Mouse (Mus musculus): ENCODE data around the gene Syce2. TPM values are rescaled to one million over a fixed set of nuclear protein-coding genes. Genes with fewer than 3 reads are reported as not detected.
A peak's percentile ranks its signal among the peaks of the same experiment; 100 is the strongest.
"Not testable (repeated sequence)": the region's sequence is repeated elsewhere in the genome, so short reads cannot be mapped to it uniquely, and the experiment has no call there.

Syce2 gene
- polyA plus RNA-seq (2015; fragmentation: Nextera tagmentation; extraction: Ambion mirVana) = 58.0 and 70.0 TPM in 2 replicates

DNA sequence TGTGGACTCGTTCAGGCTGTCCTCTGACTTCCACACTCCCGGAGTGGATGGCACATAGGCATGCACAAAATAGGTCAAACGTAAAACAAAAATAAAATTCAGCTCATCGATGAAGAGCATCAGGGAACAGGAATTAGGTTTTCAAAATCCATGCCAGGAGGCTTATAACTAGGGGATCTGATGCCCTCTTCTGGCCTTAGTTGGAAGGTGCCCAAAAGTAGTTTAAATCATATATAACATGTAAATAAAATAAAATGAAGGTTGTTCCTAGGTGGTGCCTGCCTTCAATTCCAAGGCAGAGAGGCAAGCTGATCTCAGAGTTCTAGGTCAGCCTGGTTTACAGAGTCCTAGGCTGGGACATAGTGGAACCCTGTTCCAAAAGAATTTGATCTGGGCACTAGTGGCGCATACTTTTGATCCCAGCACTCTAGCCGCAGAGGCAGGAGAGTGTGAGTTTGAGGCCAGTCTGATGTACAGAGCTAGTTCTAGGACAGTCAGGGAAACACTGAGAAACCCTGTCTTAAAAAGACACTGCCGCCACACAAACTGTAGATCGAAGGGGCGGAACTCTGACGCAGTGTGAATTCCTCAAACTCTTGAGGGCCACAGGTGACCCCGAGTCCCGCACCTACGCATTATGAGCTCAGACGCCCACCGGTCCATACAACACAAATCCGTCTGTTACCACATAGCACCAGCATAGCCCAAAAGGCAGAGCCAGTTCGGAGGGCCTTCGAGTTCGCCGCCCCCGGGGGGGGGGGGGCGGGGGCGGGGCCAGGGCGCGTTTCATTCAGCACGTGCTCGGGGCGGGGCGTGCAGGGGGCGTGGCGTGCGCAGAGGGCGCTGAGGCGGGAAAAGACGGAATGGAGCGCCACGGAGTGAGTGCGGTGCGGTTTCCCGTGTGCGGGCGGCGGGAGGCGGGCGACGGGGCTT, at the start of gene Syce2:
TSS of gene Syce2 (plus strand) at position 736 of the 933 bp plus-strand sequence.
- H3K9ac ChIP-seq = peak within 1 kb of the TSS; percentile 37
- H3K4me2 ChIP-seq = peak within 1 kb of the TSS; percentile 98
- ATAC-seq (ENCODE audit: insufficient number of reproducible peaks, low FRiP score, low TSS enrichment, low read depth) = peak; percentile 62
- no peaks in the 10 kb centered on the region for H3K9me3 ChIP-seq
- WGBS = 12% methylated on average over 46 of the region's 46 CpGs
- H3K27ac ChIP-seq = peak within 1 kb of the TSS; percentile 30; the same call in 1 of the 2 replicates
- peak within 1 kb of the TSS; percentile 52 for H3K4me3 ChIP-seq
- no peaks in the 10 kb centered on the region for H3K27me3 ChIP-seq
- H3K36me3 ChIP-seq = peaks cover 36% of the 10 kb centered on the region
- peaks cover 13% of the 10 kb centered on the region for H3K4me1 ChIP-seq

DNA sequence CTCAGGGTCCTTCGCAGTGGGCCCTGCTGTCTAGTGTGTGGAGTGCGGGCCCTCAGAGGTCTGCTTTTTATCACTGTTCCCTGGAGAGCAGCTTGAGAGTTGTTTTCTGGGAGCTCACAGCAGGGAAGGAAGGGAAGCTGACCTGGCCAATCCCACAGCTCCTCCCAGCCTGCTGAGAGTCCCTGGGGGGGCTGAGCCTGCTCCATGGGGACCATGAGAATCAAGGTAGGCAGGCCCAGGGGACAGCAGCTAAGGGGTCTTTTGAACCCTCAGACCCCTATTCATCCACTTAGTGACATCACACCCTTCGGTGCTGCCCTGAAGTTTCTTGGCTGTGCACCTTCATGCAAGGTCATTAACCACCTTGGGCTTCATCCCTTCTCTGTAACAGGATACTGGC, 49.2 kb upstream of the Syce2 start, which contains the start of gene Dand5:
TSS of gene Dand5 (minus strand) at position 101 of the 400 bp plus-strand sequence.
- 37% methylated on average over 3 of the region's 3 CpGs for WGBS
- ATAC-seq (ENCODE audit: insufficient number of reproducible peaks, low FRiP score, low TSS enrichment, low read depth) = no peak

DNA sequence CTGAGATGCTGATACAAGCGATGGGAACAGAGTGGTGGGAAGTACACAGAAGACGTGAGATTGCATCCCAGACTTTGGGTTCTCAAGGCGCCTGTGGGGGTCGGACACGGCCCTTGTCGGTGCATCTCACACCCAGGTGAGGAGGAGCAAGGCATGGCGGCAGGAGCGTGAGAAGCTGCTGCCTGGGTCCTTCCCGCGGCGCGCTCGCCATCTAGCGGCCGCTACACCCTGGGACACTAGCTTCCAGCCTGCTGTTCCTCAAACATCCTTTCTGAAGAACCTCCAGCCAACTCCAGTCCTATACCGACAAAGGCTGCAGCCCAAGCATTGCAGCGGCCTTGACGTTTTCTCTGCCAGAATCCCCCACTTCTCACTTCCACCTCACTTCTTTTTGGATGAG, 48.3 kb upstream of the Syce2 start:
- Histone ChIP-seq H3K4me1 (peaks cover 11% of the 10 kb centered on the region), H3K27ac (no peak overlapping the region), H3K27me3 (no peaks in the 10 kb centered on the region), H3K9ac (no peak overlapping the region), H3K4me3 (peak overlapping the region; percentile 13; the same call in 1 of the 2 replicates), H3K9me3 (no peaks in the 10 kb centered on the region), H3K36me3 (no peaks in the 10 kb centered on the region), H3K4me2 (peak overlapping the region; percentile 43)
- peak; percentile 52 for ATAC-seq (ENCODE audit: insufficient number of reproducible peaks, low FRiP score, low TSS enrichment, low read depth)
- under 1% methylated on average over 18 of the region's 18 CpGs for WGBS

More for the DNA sequence above, 49.2 kb upstream of the Syce2 start, which contains the start of gene Dand5:
- Histone ChIP-seq H3K4me3 (peak within 1 kb of the TSS; percentile 13; the same call in 1 of the 2 replicates), H3K4me2 (peak within 1 kb of the TSS; percentile 43), H3K9me3 (no peaks in the 10 kb centered on the region), H3K36me3 (no peaks in the 10 kb centered on the region), H3K9ac (no peak within 1 kb of the TSS), H3K27me3 (no peaks in the 10 kb centered on the region), H3K27ac (no peak within 1 kb of the TSS), H3K4me1 (peaks cover 11% of the 10 kb centered on the region)

DNA sequence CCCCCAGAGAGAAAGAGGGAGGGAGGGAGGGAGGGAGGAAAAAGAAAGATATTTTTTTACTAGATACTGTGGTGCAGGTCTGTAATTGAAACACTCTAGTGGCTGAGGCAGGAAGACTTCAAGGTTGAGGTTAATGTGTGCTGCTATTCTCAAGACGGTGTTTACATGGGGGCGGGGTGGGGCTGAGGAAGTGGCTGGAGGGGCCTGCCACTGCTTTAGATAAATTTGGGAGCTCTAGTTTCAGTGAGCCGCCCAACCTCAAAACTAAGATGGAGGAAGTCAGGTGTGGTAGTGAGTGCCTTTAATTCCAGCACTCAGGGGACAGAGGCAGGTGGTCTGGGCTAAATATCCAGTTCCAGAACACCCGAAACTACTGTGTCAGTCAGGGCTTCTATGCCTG, 46.3 kb upstream of the Syce2 start:
- no peak overlapping the region for H3K4me2 ChIP-seq
- H3K27me3 ChIP-seq = no peaks in the 10 kb centered on the region
- peaks cover 11% of the 10 kb centered on the region for H3K4me1 ChIP-seq
- H3K4me3 ChIP-seq = no peak overlapping the region
- no peaks in the 10 kb centered on the region for H3K9me3 ChIP-seq
- no peak for ATAC-seq (ENCODE audit: insufficient number of reproducible peaks, low FRiP score, low TSS enrichment, low read depth)
- H3K36me3 ChIP-seq = no peaks in the 10 kb centered on the region
- WGBS = 56% methylated on average over 4 of the region's 4 CpGs
- H3K9ac ChIP-seq = no peak overlapping the region
- H3K27ac ChIP-seq = no peak overlapping the region

DNA sequence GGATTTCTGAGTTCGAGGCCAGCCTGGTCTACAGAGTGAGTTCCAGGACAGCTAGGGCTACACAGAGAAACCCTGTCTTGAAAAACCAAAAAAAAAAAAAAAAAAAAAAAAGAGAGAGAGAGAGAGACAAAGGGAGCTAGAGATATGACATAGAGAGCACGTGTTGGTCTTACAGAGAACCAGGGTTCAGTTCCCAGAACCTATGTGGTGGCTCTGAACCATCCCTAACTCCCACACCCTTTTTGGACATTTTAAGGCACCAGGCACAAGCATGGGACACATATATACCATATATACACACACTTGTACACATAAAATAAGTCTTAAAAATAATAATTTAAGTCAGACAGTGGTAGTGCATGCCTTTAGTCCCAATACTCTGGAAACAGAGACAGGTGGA, 45.4 kb upstream of the Syce2 start:
- not testable (repeated sequence) for H3K4me3 ChIP-seq; H3K9me3 ChIP-seq; H3K4me2 ChIP-seq; H3K27ac ChIP-seq; H3K27me3 ChIP-seq; H3K9ac ChIP-seq; H3K36me3 ChIP-seq; ATAC-seq (ENCODE audit: insufficient number of reproducible peaks, low FRiP score, low TSS enrichment, low read depth)
- H3K4me1 ChIP-seq = peaks cover 12% of the 10 kb centered on the region
- WGBS = 77% methylated on average over 2 of the region's 2 CpGs

DNA sequence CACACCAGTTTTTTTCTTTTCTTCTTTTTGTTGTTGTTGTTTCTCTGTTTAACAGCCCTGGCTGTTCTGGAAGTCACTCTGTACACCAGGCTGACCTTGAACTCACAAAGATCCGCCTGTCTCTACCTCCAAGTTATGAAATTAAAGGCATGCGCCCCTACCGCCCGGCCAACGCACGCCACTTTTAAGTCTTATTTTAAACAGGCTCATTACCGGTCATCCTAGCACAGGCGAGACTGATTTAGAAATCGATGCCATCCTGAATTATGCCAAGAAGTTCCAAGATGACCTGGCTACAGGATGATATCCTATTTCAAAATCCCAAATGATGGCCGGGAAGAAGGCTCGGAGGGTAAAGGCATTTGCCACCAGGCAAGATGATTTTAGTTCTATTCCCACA, 40.4 kb upstream of the Syce2 start, which contains the start of gene Gadd45gip1:
TSS of gene Gadd45gip1 (plus strand) at position 33 of the 400 bp plus-strand sequence.
- Histone ChIP-seq H3K4me1 (peaks cover 38% of the 10 kb centered on the region), H3K27ac (peak within 1 kb of the TSS; percentile 96), H3K27me3 (no peaks in the 10 kb centered on the region), H3K36me3 (peaks cover 28% of the 10 kb centered on the region), H3K9ac (peak within 1 kb of the TSS; percentile 97), H3K4me3 (peak within 1 kb of the TSS; percentile 96), H3K4me2 (peak within 1 kb of the TSS; percentile 56), H3K9me3 (no peaks in the 10 kb centered on the region)
- 74% methylated on average over 11 of the region's 11 CpGs for WGBS
- ATAC-seq (ENCODE audit: insufficient number of reproducible peaks, low FRiP score, low TSS enrichment, low read depth) = no peak

DNA sequence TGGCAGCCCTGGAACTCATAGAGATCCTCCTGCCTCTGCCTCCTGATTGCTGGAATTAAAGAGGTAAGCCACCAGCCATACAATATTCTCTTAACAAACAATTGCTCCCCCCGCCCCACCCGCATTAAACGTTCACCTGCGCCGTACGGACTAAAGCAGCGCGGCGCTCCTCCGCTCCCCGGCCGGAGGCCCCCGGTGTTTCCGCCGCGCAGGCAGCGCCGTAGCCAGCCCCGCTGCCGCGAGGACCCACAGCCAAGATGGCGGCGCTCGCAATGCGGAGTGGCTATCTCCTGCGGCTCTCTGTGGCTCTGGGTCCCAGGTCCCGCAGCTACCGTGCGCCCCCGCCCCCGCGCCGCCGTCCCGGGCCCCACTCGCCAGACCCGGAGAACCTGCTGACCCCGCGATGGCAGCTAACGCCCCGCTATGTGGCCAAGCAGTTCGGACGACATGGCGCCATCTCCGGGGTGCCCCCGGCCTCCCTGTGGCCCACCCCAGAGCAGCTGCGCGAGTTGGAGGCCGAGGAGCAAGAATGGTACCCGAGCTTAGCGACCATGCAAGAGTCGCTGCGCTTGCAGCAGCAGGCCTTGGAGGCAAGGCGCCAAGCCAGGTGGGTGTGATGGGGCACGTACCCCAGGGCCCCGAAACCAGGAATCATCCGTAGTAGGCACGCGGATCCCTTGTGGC, 39.7 kb upstream of the Syce2 start:
- H3K27ac ChIP-seq = peak overlapping the region; percentile 96
- peak overlapping the region; percentile 96 for H3K4me3 ChIP-seq
- H3K9me3 ChIP-seq = no peaks in the 10 kb centered on the region
- peak overlapping the region; percentile 56 for H3K4me2 ChIP-seq
- H3K4me1 ChIP-seq = peaks cover 44% of the 10 kb centered on the region
- peak; percentile 45; the same call in 1 of the 2 replicates for ATAC-seq (ENCODE audit: insufficient number of reproducible peaks, low FRiP score, low TSS enrichment, low read depth)
- WGBS = under 1% methylated on average over 58 of the region's 59 CpGs
- no peaks in the 10 kb centered on the region for H3K27me3 ChIP-seq
- peak overlapping the region; percentile 97 for H3K9ac ChIP-seq
- peaks cover 35% of the 10 kb centered on the region for H3K36me3 ChIP-seq

DNA sequence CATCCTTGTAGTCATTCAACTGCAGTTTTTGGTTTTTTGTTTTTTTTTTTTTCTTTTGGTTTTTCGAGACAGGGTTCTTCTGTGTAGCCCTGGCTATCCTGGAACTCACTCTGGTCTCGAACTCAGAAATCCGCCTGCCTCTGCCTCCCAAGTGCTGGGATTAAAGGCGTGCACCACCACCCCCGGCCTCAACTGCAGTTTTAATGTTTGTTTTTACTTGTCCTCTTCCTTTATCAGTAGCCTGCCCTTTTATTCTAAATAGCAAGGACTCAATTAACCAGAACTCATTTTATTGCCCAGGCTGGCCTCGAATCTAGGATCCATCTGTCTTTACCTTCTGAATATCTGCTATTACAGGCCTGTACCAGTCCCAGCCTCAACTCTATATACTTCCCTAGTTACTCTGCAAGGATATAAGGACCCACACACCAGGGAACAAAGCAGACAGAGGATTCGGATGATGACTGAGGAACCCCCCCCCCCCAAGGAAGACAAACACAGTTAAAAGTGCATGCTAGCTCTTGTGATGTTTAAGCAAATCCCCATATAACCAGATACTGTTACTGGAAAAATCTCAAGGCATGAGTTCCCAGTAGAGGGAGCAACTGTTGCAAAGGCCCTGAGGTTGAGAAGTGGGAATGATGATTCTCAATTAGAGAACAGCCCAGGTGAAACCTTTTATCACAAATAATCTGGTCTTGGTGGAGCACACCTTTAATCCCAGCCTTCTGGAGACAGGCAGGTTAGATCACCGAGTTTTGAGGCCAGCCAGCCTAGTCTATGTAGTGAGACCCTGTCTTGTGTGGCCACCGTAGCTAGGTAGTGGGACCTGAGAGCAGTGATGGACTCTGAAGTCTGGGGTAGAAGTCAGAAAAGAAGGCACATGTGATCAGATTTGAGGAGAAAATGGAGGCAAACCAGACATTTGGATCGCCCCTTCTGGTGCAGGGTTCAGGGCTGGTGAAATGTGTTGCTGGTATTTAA, 38.9 kb upstream of the Syce2 start:
- Histone ChIP-seq H3K9ac (peak overlapping the region; percentile 97), H3K27ac (peak overlapping the region; percentile 96), H3K27me3 (no peaks in the 10 kb centered on the region), H3K4me3 (peak overlapping the region; percentile 96), H3K36me3 (peaks cover 44% of the 10 kb centered on the region), H3K4me1 (peaks cover 52% of the 10 kb centered on the region), H3K9me3 (no peaks in the 10 kb centered on the region), H3K4me2 (peak overlapping the region; percentile 56)
- 59% methylated on average over 10 of the region's 10 CpGs for WGBS
- no peak for ATAC-seq (ENCODE audit: insufficient number of reproducible peaks, low FRiP score, low TSS enrichment, low read depth)

DNA sequence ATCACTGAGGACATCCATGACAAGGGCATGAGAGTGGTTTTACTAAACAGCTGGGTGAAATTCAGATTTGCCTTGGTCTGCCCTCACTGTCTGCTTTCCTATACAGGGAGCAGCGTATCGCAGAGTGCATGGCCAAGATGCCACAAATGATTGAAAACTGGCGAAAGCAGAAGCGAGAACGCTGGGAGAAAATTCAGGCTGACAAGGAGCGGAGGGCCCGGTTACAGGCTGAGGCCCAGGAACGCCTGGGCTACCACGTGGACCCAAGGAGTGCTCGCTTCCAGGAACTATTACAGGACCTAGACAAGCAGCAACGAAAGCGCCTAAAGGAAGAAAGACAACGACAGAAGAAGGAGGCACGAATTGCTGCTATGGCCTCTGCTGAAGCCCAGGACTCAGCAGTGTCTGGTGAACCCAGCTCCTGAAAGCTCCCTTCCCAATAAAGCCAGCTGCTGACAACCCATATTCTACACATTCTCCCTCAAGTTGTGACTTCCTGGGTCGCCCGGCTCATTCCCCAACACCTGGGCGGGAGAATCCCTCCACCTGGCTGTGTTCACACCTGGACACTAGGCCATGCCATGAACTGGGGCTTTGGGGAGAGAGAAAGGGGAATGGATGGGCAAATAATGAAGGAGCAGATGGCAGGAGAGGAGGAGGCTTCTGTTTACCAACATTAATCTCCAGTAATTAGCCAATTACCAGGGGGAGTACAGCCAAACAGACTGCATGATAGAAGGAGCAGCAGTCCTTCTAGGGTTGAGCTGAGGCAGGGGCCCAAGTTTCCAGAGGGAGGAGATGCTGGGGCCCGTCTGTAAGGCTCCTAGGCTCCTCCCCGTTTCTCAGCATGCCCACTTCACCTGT, 37.7 kb upstream of the Syce2 start:
- WGBS = 82% methylated on average over 19 of the region's 19 CpGs
- Histone ChIP-seq H3K27me3 (no peaks in the 10 kb centered on the region), H3K4me1 (peaks cover 57% of the 10 kb centered on the region), H3K4me2 (no peak overlapping the region), H3K9me3 (no peaks in the 10 kb centered on the region), H3K27ac (no peak overlapping the region), H3K36me3 (peaks cover 51% of the 10 kb centered on the region), H3K4me3 (no peak overlapping the region), H3K9ac (no peak overlapping the region)
- ATAC-seq (ENCODE audit: insufficient number of reproducible peaks, low FRiP score, low TSS enrichment, low read depth) = no peak
